ENCODE assay signal across 11 mouse cellular contexts in genomic region chr3:119333335-119334305, GRCm38 (mm10).
DNase-seq lines count a peak whose midpoint lies in the region; ATAC-seq and TF ChIP-seq lines count a peak whose summit lies in the region.
"Had no signal": no experiment of that assay in that cellular context is flagged by ENCODE, and none has a peak within 500 bp of the region (broad histone marks: within the 10 kb centered on the region; RNA-seq: fewer than 3 reads in every experiment).

No protein-coding gene starts in this region.

- H3K4me1 ChIP-seq in heart, embryonic 10.5 days: no peaks in the 10 kb centered on the region
- H3K4me1 ChIP-seq in forebrain, embryonic 14.5 days (ENCODE audit: control insufficient read depth, insufficient read depth, low read length): peaks cover 9% of the 10 kb centered on the region
- H3K4me1 ChIP-seq in kidney, embryonic 16.5 days (ENCODE audit: insufficient read depth, low read length): no peaks in the 10 kb centered on the region

- 48% methylated on average over 7 of the region's 7 CpGs for WGBS in heart, embryonic 10.5 days
- 8% methylated on average over 7 of the region's 7 CpGs for WGBS in forebrain, embryonic 14.5 days
- WGBS in kidney, embryonic 16.5 days: 50% methylated on average over 7 of the region's 7 CpGs

- H3K4me2 ChIP-seq in forebrain, embryonic 14.5 days (ENCODE audit: low read length): no peak overlapping the region
- no peak overlapping the region for H3K4me2 ChIP-seq in kidney, embryonic 16.5 days (replicated peaks; ENCODE audit: low read depth, low read length)

- H3K4me3 ChIP-seq in heart, embryonic 10.5 days: no peak overlapping the region
- H3K4me3 ChIP-seq in forebrain, embryonic 14.5 days (ENCODE audit: low read depth, low read length): no peak overlapping the region
- no peak overlapping the region for H3K4me3 ChIP-seq in kidney, embryonic 16.5 days (ENCODE audit: low read length)
- H3K4me3 ChIP-seq: hindbrain, embryonic 10.5 days had no signal

- H3K9me3 ChIP-seq in heart, embryonic 10.5 days: no peaks in the 10 kb centered on the region
- H3K9me3 ChIP-seq in forebrain, embryonic 14.5 days (replicated peaks; ENCODE audit: control insufficient read depth, low read length): no peaks in the 10 kb centered on the region
- no peaks in the 10 kb centered on the region for H3K9me3 ChIP-seq in kidney, embryonic 16.5 days (ENCODE audit: low read length)
- H3K9me3 ChIP-seq: hindbrain, embryonic 10.5 days had no signal

- no peak for TF ChIP-seq CTCF in brain, embryonic 14.5 days (IDR thresholded peaks at IDR 0.05; ENCODE audit: borderline replicate concordance, extremely low read depth, insufficient read depth, insufficient read length)

- peak; percentile 84 for ATAC-seq in forebrain, embryonic 14.5 days
- no peak for ATAC-seq in kidney, embryonic 16.5 days (ENCODE audit: low FRiP score, low TSS enrichment)

- peak; percentile 15 to 22 for DNase-seq in heart, postnatal 10 days
- no peak for DNase-seq in heart, embryonic 10.5 days (ENCODE audit: low spot score)
- peak; percentile 88 for DNase-seq in brain, embryonic 14.5 days (ENCODE audit: low read depth)
- peak; percentile 73 for DNase-seq in forebrain, embryonic 14.5 days (ENCODE audit: low spot score)
- peak; percentile 26 for DNase-seq in left cerebral cortex, postnatal 4 days
- DNase-seq in cerebellum, adult 9-10 months: no peak
- DNase-seq: cerebellum, adult 11-12 months; lung, postnatal 14 days had no signal

- TF ChIP-seq POLR2A in brain, embryonic 14.5 days (IDR thresholded peaks at IDR 0.05; ENCODE audit: borderline replicate concordance, extremely low read depth, insufficient read depth, insufficient read length, poor library complexity, severe bottlenecking): no peak

- intact Hi-C loops in heart, postnatal 10 days (cut with DNase I): no loop called here
- intact Hi-C loops in left cerebral cortex, postnatal 4 days (cut with DNase I): no loop called here

- H3K27ac ChIP-seq in heart, embryonic 10.5 days: no peak overlapping the region
- no peak overlapping the region for H3K27ac ChIP-seq in forebrain, embryonic 14.5 days (ENCODE audit: low read depth, low read length)
- no peak overlapping the region for H3K27ac ChIP-seq in kidney, embryonic 16.5 days (ENCODE audit: low read length)
- H3K27ac ChIP-seq: hindbrain, embryonic 10.5 days; kidney, postnatal 0 days had no signal

- H3K9ac ChIP-seq in forebrain, embryonic 14.5 days (ENCODE audit: low read length): no peak overlapping the region
- H3K9ac ChIP-seq in kidney, embryonic 16.5 days (replicated peaks; ENCODE audit: low read length): no peak overlapping the region

- no peaks in the 10 kb centered on the region for H3K36me3 ChIP-seq in heart, embryonic 10.5 days
- no peaks in the 10 kb centered on the region for H3K36me3 ChIP-seq in forebrain, embryonic 14.5 days (ENCODE audit: control insufficient read depth, insufficient read depth, low read length)
- H3K36me3 ChIP-seq in kidney, embryonic 16.5 days (ENCODE audit: insufficient read depth, low read length): no peaks in the 10 kb centered on the region
- H3K36me3 ChIP-seq: hindbrain, embryonic 10.5 days had no signal

- no peaks in the 10 kb centered on the region for H3K27me3 ChIP-seq in heart, embryonic 10.5 days (ENCODE audit: insufficient read depth, poor library complexity, severe bottlenecking)
- H3K27me3 ChIP-seq in forebrain, embryonic 14.5 days (replicated peaks; ENCODE audit: control insufficient read depth, insufficient read depth, low read length): no peaks in the 10 kb centered on the region
- no peaks in the 10 kb centered on the region for H3K27me3 ChIP-seq in kidney, embryonic 16.5 days (ENCODE audit: insufficient read depth, low read length)

Comparison
In these comparisons a context has a peak if more than half of its experiments do, and no peak if none do; other contexts are left out.
1. DNase-seq: peak in heart, postnatal 10 days (2 of 2), brain, embryonic 14.5 days (single experiment), forebrain, embryonic 14.5 days (single experiment) and left cerebral cortex, postnatal 4 days (single experiment); none in heart, embryonic 10.5 days (single experiment) and cerebellum, adult 9-10 months (single experiment).